Mouse (Mus musculus) MN1 (cell line): ENCODE results near the gene Sccpdh.
A peak's percentile ranks its signal among the peaks of the same experiment; 100 is the strongest.
"Not testable (repeated sequence)": the region's sequence is repeated elsewhere in the genome, so short reads cannot be mapped to it uniquely, and the experiment has no call there.

Experiments used
- DNase-seq: peaks from one replicate; pipeline ENCODE4 v3.0.0-alpha.2; 2016; ENCODE audit warnings: low spot score

Gene Sccpdh

GRCm38 (mm10) chr1:179668836-179669537, 977 bp downstream of the Sccpdh start:
- peak; percentile 72 for DNase-seq

GRCm38 (mm10) chr1:179674355-179674754, 6.3 kb downstream of the Sccpdh start:
- no peak for DNase-seq

- no peak for DNase-seq
These were observed 9.0 kb downstream of the Sccpdh start for GRCm38 (mm10) chr1:179677031-179677430.

- no peak for DNase-seq
These were observed 11.3 kb downstream of the Sccpdh start for GRCm38 (mm10) chr1:179679326-179679725.

- not testable (repeated sequence) for DNase-seq
These were observed 14.7 kb downstream of the Sccpdh start for GRCm38 (mm10) chr1:179682753-179683152.

- no peak for DNase-seq
These were observed 18.3 kb downstream of the Sccpdh start for GRCm38 (mm10) chr1:179686348-179686747.

- DNase-seq, result no peak
These were observed 18.8 kb downstream of the Sccpdh start for GRCm38 (mm10) chr1:179686781-179687180.

GRCm38 (mm10) chr1:179687305-179687704, 19.3 kb downstream of the Sccpdh start:
- no peak for DNase-seq

GRCm38 (mm10) chr1:179687966-179688365, 20.0 kb downstream of the Sccpdh start:
- no peak for DNase-seq

GRCm38 (mm10) chr1:179688415-179688814, 20.4 kb downstream of the Sccpdh start:
- no peak for DNase-seq

- no peak for DNase-seq
These were observed 20.9 kb downstream of the Sccpdh start for GRCm38 (mm10) chr1:179688914-179689313.

- no peak for DNase-seq
These were observed 21.5 kb downstream of the Sccpdh start for GRCm38 (mm10) chr1:179689479-179689878.

- no peak for DNase-seq
These were observed 36.1 kb downstream of the Sccpdh start for GRCm38 (mm10) chr1:179704150-179704549.

GRCm38 (mm10) chr1:179705154-179705553, 37.1 kb downstream of the Sccpdh start:
- DNase-seq, result no peak

GRCm38 (mm10) chr1:179709390-179709789, 41.4 kb downstream of the Sccpdh start:
- DNase-seq, result no peak

- DNase-seq, result no peak
These were observed 42.7 kb downstream of the Sccpdh start for GRCm38 (mm10) chr1:179710739-179711138.

- no peak for DNase-seq
These were observed 44.6 kb downstream of the Sccpdh start for GRCm38 (mm10) chr1:179712658-179713057.

- DNase-seq, result no peak
These were observed 45.4 kb downstream of the Sccpdh start for GRCm38 (mm10) chr1:179713367-179713766.

- not testable (repeated sequence) for DNase-seq
These were observed 47.3 kb downstream of the Sccpdh start for GRCm38 (mm10) chr1:179715289-179715688.

- DNase-seq, result no peak
These were observed 47.8 kb downstream of the Sccpdh start for GRCm38 (mm10) chr1:179715786-179716185.

- no peak for DNase-seq
These were observed 54.9 kb downstream of the Sccpdh start for GRCm38 (mm10) chr1:179722811-179723469.

- no peak for DNase-seq
These were observed 60.7 kb downstream of the Sccpdh start for GRCm38 (mm10) chr1:179728661-179729060.

- no peak for DNase-seq
These were observed 63.4 kb downstream of the Sccpdh start for GRCm38 (mm10) chr1:179731391-179731790.
